Mouse (Mus musculus) liver, adult 2 months (tissue): ENCODE results near the gene Ppm1h. TPM values are rescaled to one million over a fixed set of nuclear protein-coding genes. Genes with fewer than 3 reads are reported as not detected.

ENCODE experiments used
- DNase-seq: peaks from one replicate; pipeline ENCODE4 v3.0.0-alpha.2; 2011; ENCODE audit warnings: low read depth, low spot score; ENCODE audit errors: extremely low read depth
- H3K27ac ChIP-seq: fragments of 200-500 bp; replicated peaks from 2 replicates; pipeline ENCODE4 v1.5.1; 2012; ENCODE audit warnings: low read depth, mild to moderate bottlenecking, control low read depth, inconsistent platforms, low read length; ENCODE audit not compliant: insufficient read depth
- H3K27me3 ChIP-seq: fragments of 200-500 bp; 2 replicates; pipeline ENCODE4 v1.6.1; 2012; ENCODE audit warnings: mild to moderate bottlenecking, moderate library complexity, low read length, inconsistent platforms; ENCODE audit not compliant: control insufficient read depth, insufficient read depth
- H3K36me3 ChIP-seq: fragments of 200-500 bp; 2 replicates; pipeline ENCODE4 v1.6.1; 2012; ENCODE audit warnings: low read length, inconsistent platforms; ENCODE audit not compliant: control insufficient read depth, insufficient read depth
- H3K4me1 ChIP-seq: fragments of 200-500 bp; 2 replicates; pipeline ENCODE4 v1.6.1; 2011; ENCODE audit warnings: low read length; ENCODE audit not compliant: control insufficient read depth, insufficient read depth
- H3K4me3 ChIP-seq: fragments of 200-500 bp; 2 replicates; pipeline ENCODE4 v1.5.1; 2011; ENCODE audit warnings: low read depth, mild to moderate bottlenecking, control low read depth, low read length, moderate library complexity; ENCODE audit not compliant: insufficient read depth
- H3K79me2 ChIP-seq: fragments of 200-500 bp; 2 replicates; pipeline ENCODE4 v1.6.1; 2012; ENCODE audit warnings: inconsistent platforms, mild to moderate bottlenecking, low read length, moderate library complexity; ENCODE audit not compliant: control insufficient read depth, insufficient read depth
- H3K9ac ChIP-seq: fragments of 200-500 bp; 2 replicates; pipeline ENCODE4 v1.6.1; 2012; ENCODE audit warnings: low read depth, mild to moderate bottlenecking, control low read depth, inconsistent platforms, low read length
- CTCF ChIP-seq: fragments of 200-500 bp; IDR thresholded peaks from 2 replicates; pipeline ENCODE4 v1.5.1; 2011; ENCODE audit warnings: low read depth, low read length, control low read depth
- POLR2A ChIP-seq: fragments of 200-500 bp; IDR thresholded peaks from 2 replicates; pipeline ENCODE4 v1.6.1; 2011; ENCODE audit warnings: low read length, control low read depth; ENCODE audit not compliant: insufficient read depth; ENCODE audit errors: extremely low read depth
- WGBS: fragments of 180-500 bp; shearing (Covaris S2); methylation state at CpG from one replicate; pipeline ENCODE4 v1.1.7; 2018; 5-methylcytosine and 5-hydroxymethylcytosine counted together
- polyA plus RNA-seq: library from polyadenylated mRNA; depleted of rRNA; stranded (reverse); fragments of >200 nt; gene quantifications from 2 replicates; pipeline ENCODE4 v1.2.3, GENCODE M21; 2012
- total RNA-seq: library from RNA; depleted of rRNA; stranded (reverse); fragments of >200 nt; gene quantifications from 2 replicates; pipeline ENCODE4 v1.2.3, GENCODE M21; 2014

Gene Ppm1h
- total and polyA plus RNA-seq, 2 experiments = 1.5 to 3.7 TPM

- TF ChIP-seq CTCF (peak; percentile 84), POLR2A (no peak)
- H3K27me3 ChIP-seq = no peaks in the 10 kb centered on the region
- H3K36me3 ChIP-seq = no peaks in the 10 kb centered on the region
- no peak overlapping the region for H3K9ac ChIP-seq
- no peaks in the 10 kb centered on the region for H3K79me2 ChIP-seq
- H3K27ac ChIP-seq = no peak overlapping the region
- 9% methylated on average over 7 of the region's 7 CpGs for WGBS
- DNase-seq = peak; percentile 48
- no peaks in the 10 kb centered on the region for H3K4me1 ChIP-seq
- H3K4me3 ChIP-seq = no peak overlapping the region
These were observed 125.3 kb downstream of the Ppm1h start for GRCm38 (mm10) chr10:122803906-122804305.

- H3K27me3 ChIP-seq = no peaks in the 10 kb centered on the region
- H3K79me2 ChIP-seq = no peaks in the 10 kb centered on the region
- no peak overlapping the region for H3K4me3 ChIP-seq
- no peak for TF ChIP-seq POLR2A
- no peak for TF ChIP-seq CTCF
- WGBS = 71% methylated on average over 2 of the region's 2 CpGs
- no peak overlapping the region for H3K27ac ChIP-seq
- H3K9ac ChIP-seq = no peak overlapping the region
- no peaks in the 10 kb centered on the region for H3K36me3 ChIP-seq
- DNase-seq = no peak
- H3K4me1 ChIP-seq = no peaks in the 10 kb centered on the region
These were observed 127.3 kb downstream of the Ppm1h start for GRCm38 (mm10) chr10:122805866-122806265.

GRCm38 (mm10) chr10:122807127-122808105, 128.9 kb downstream of the Ppm1h start:
- Histone ChIP-seq H3K36me3 (no peaks in the 10 kb centered on the region), H3K4me1 (no peaks in the 10 kb centered on the region), H3K4me3 (no peak overlapping the region), H3K27me3 (no peaks in the 10 kb centered on the region), H3K27ac (no peak overlapping the region; the same call in 1 of the 2 replicates), H3K9ac (no peak overlapping the region), H3K79me2 (no peaks in the 10 kb centered on the region)
- WGBS = 39% methylated on average over 9 of the region's 9 CpGs
- peak; percentile 56 for DNase-seq
- TF ChIP-seq CTCF = peak; percentile 38; the same call in 1 of the 2 replicates
- TF ChIP-seq POLR2A = no peak

- Histone ChIP-seq H3K9ac (no peak overlapping the region), H3K4me1 (no peaks in the 10 kb centered on the region), H3K36me3 (no peaks in the 10 kb centered on the region), H3K79me2 (no peaks in the 10 kb centered on the region), H3K27ac (no peak overlapping the region), H3K27me3 (no peaks in the 10 kb centered on the region), H3K4me3 (no peak overlapping the region)
- 91% methylated on average over 4 of the region's 4 CpGs for WGBS
- TF ChIP-seq POLR2A (no peak), CTCF (no peak)
- DNase-seq = no peak
These were observed 129.6 kb downstream of the Ppm1h start for GRCm38 (mm10) chr10:122808186-122808585.

- no peak overlapping the region for H3K27ac ChIP-seq
- TF ChIP-seq CTCF (no peak), POLR2A (no peak)
- no peaks in the 10 kb centered on the region for H3K4me1 ChIP-seq
- H3K79me2 ChIP-seq = no peaks in the 10 kb centered on the region
- no peak overlapping the region for H3K4me3 ChIP-seq
- no peaks in the 10 kb centered on the region for H3K27me3 ChIP-seq
- H3K36me3 ChIP-seq = no peaks in the 10 kb centered on the region
- 90% methylated on average over 8 of the region's 8 CpGs for WGBS
- no peak for DNase-seq
- H3K9ac ChIP-seq = no peak overlapping the region
These were observed 131.3 kb downstream of the Ppm1h start for GRCm38 (mm10) chr10:122809851-122810250.

- no peaks in the 10 kb centered on the region for H3K36me3 ChIP-seq
- H3K27me3 ChIP-seq = no peaks in the 10 kb centered on the region
- no peaks in the 10 kb centered on the region for H3K4me1 ChIP-seq
- H3K79me2 ChIP-seq = no peaks in the 10 kb centered on the region
- H3K9ac ChIP-seq = no peak overlapping the region
- TF ChIP-seq CTCF (no peak), POLR2A (no peak)
- peak; percentile 11 for DNase-seq
- no peak overlapping the region for H3K27ac ChIP-seq
- no peak overlapping the region for H3K4me3 ChIP-seq
- WGBS = 72% methylated on average over 14 of the region's 14 CpGs
These were observed 136.5 kb downstream of the Ppm1h start for GRCm38 (mm10) chr10:122815094-122815493.
